10 mouse cellular contexts compared by ENCODE assay signal in genomic region chr11:116813610-116814009, GRCm38 (mm10). TPM values are rescaled to one million over a fixed set of nuclear protein-coding genes. Genes with fewer than 3 reads are reported as not detected.
A peak's percentile ranks its signal among the peaks of the same experiment; 100 is the strongest.
DNase-seq lines count a peak whose midpoint lies in the region; ATAC-seq and TF ChIP-seq lines count a peak whose summit lies in the region.
"Had no signal": no experiment of that assay in that cellular context is flagged by ENCODE, and none has a peak within 500 bp of the region (broad histone marks: within the 10 kb centered on the region; RNA-seq: fewer than 3 reads in every experiment).

No protein-coding gene starts in this region.

- H3K4me1 ChIP-seq in lung, postnatal 0 days (ENCODE audit: insufficient read depth, low read depth, low read length), result peaks cover 22% of the 10 kb centered on the region
- H3K4me1 ChIP-seq in limb, embryonic 12.5 days (replicated peaks), result peaks cover 54% of the 10 kb centered on the region
- peaks cover 48% of the 10 kb centered on the region for H3K4me1 ChIP-seq in stomach, embryonic 15.5 days

- H3K27me3 ChIP-seq in lung, postnatal 0 days (replicated peaks; ENCODE audit: insufficient read depth, low read length), result no peaks in the 10 kb centered on the region
- H3K27me3 ChIP-seq in limb, embryonic 12.5 days, result peaks cover 5% of the 10 kb centered on the region; the same call in 1 of the 2 replicates
- H3K27me3 ChIP-seq in stomach, embryonic 15.5 days (replicated peaks), result no peaks in the 10 kb centered on the region

- no peak overlapping the region for H3K4me2 ChIP-seq in lung, postnatal 0 days (replicated peaks; ENCODE audit: low read depth, low read length)
- H3K4me2 ChIP-seq in limb, embryonic 12.5 days, result peak overlapping the region; percentile 10
- no peak overlapping the region for H3K4me2 ChIP-seq in stomach, embryonic 15.5 days

- no peak overlapping the region for H3K9ac ChIP-seq in lung, postnatal 0 days (replicated peaks; ENCODE audit: low read depth)
- peak overlapping the region; percentile 42; the same call in 1 of the 2 replicates for H3K9ac ChIP-seq in limb, embryonic 12.5 days (replicated peaks)
- H3K9ac ChIP-seq in stomach, embryonic 15.5 days, result no peak overlapping the region

- no peaks in the 10 kb centered on the region for H3K36me3 ChIP-seq in lung, postnatal 0 days (ENCODE audit: insufficient read depth, low read length)
- H3K36me3 ChIP-seq in limb, embryonic 12.5 days, result no peaks in the 10 kb centered on the region
- no peaks in the 10 kb centered on the region for H3K36me3 ChIP-seq in stomach, embryonic 15.5 days

- no peak for TF ChIP-seq EP300 in lung, postnatal 0 days (IDR thresholded peaks at IDR 0.05)

- peak overlapping the region; percentile 45; the same call in 1 of the 2 replicates for H3K4me3 ChIP-seq in gastrocnemius, adult 2 months
- H3K4me3 ChIP-seq in lung, postnatal 0 days (ENCODE audit: low read depth, low read length), result no peak overlapping the region
- no peak overlapping the region for H3K4me3 ChIP-seq in limb, embryonic 12.5 days (replicated peaks)
- no peak overlapping the region for H3K4me3 ChIP-seq in stomach, embryonic 15.5 days (replicated peaks)

- DNase-seq in gastrocnemius, adult 2 months, result no peak
- DNase-seq in gastrocnemius, adult 18-20 months (ENCODE audit: low spot score), result no peak
- DNase-seq in lung, postnatal 0 days (ENCODE audit: low spot score), result no peak
- no peak for DNase-seq in lung, postnatal 36 days
- DNase-seq in spleen, postnatal 14 days (ENCODE audit: low spot score in 2 of 2), result no peak
- no peak for DNase-seq in spleen, adult 18-20 months
- DNase-seq: kidney, adult 11 months had no signal

- ATAC-seq in lung, postnatal 0 days, result no peak
- no peak for ATAC-seq in limb, embryonic 12.5 days (ENCODE audit: insufficient number of reproducible peaks, insufficient read depth, low FRiP score, low TSS enrichment, low read depth)
- ATAC-seq in stomach, embryonic 15.5 days (ENCODE audit: insufficient read depth, low FRiP score, low read depth), result no peak

- H3K27ac ChIP-seq in gastrocnemius, adult 2 months, result peak overlapping the region; percentile 87
- H3K27ac ChIP-seq in lung, postnatal 0 days (ENCODE audit: low read length), result peak overlapping the region; percentile 89
- peak overlapping the region; percentile 93 for H3K27ac ChIP-seq in limb, embryonic 12.5 days
- H3K27ac ChIP-seq in stomach, embryonic 15.5 days, result peak overlapping the region; percentile 92

- 78% methylated on average over 13 of the region's 13 CpGs for WGBS in lung, postnatal 0 days
- WGBS in limb, embryonic 12.5 days, result 74% methylated on average over 13 of the region's 13 CpGs
- 80% methylated on average over 13 of the region's 13 CpGs for WGBS in stomach, embryonic 15.5 days

- TF ChIP-seq CTCF in gastrocnemius, adult 2 months (IDR thresholded peaks at IDR 0.05), result no peak
- no peak for TF ChIP-seq CTCF in lung, postnatal 0 days (IDR thresholded peaks at IDR 0.05)

- H3K9me3 ChIP-seq in lung, postnatal 0 days (ENCODE audit: low read length), result no peaks in the 10 kb centered on the region
- no peaks in the 10 kb centered on the region for H3K9me3 ChIP-seq in limb, embryonic 12.5 days
- no peaks in the 10 kb centered on the region for H3K9me3 ChIP-seq in stomach, embryonic 15.5 days

- intact Hi-C loops in gastrocnemius, adult 2 months (cut with DNase I), result no loop called here

RNA-seq across cellular contexts. Expression of gene Mxra7, which starts 14.2 kb away (rescaled TPM):
- total RNA-seq in gastrocnemius, adult 2 months (2021), result 10 to 100 TPM in 1 of 2 experiments, 1 to 10 TPM in 1; 6.7 to 12.7 TPM
- total RNA-seq in gastrocnemius, adult 18-20 months (2021), result 1 to 10 TPM; 5.2 to 8.2 TPM
- polyA plus RNA-seq in lung, postnatal 0 days (2015; fragmentation: Nextera tagmentation; extraction: Ambion mirVana), result 34.6 and 38.7 TPM in 2 replicates
- polyA plus RNA-seq in limb, embryonic 12.5 days (2016; fragmentation: Nextera tagmentation; extraction: Ambion mirVana), result 19.6 and 20.8 TPM in 2 replicates
- 23.0 and 25.7 TPM in 2 replicates for polyA plus RNA-seq in stomach, embryonic 15.5 days (2015; fragmentation: Nextera tagmentation; extraction: Ambion mirVana)
- total RNA-seq: megakaryocyte-erythroid progenitor cell, adult 5-6 weeks had no signal

RNA-seq across cellular contexts. Expression of gene Mettl23, which starts 29.5 kb away (rescaled TPM):
- total RNA-seq in gastrocnemius, adult 2 months (2021), result 10 to 100 TPM; 35.4 to 42.9 TPM
- 10 to 100 TPM; 40.1 to 41.4 TPM for total RNA-seq in gastrocnemius, adult 18-20 months (2021)
- polyA plus RNA-seq in lung, postnatal 0 days (2015; fragmentation: Nextera tagmentation; extraction: Ambion mirVana), result 62.3 and 65.2 TPM in 2 replicates
- polyA plus RNA-seq in limb, embryonic 12.5 days (2016; fragmentation: Nextera tagmentation; extraction: Ambion mirVana), result 58.8 and 65.3 TPM in 2 replicates
- 57.9 and 61.3 TPM in 2 replicates for polyA plus RNA-seq in stomach, embryonic 15.5 days (2015; fragmentation: Nextera tagmentation; extraction: Ambion mirVana)

RNA-seq across cellular contexts. Expression of gene Jmjd6, which starts 29.6 kb away (rescaled TPM):
- total RNA-seq in gastrocnemius, adult 2 months (2021), result 10 to 100 TPM; 21.7 to 30.4 TPM
- 10 to 100 TPM; 18.4 to 28.1 TPM for total RNA-seq in gastrocnemius, adult 18-20 months (2021)
- 37.0 and 37.8 TPM in 2 replicates for polyA plus RNA-seq in lung, postnatal 0 days (2015; fragmentation: Nextera tagmentation; extraction: Ambion mirVana)
- 84.5 and 86.2 TPM in 2 replicates for polyA plus RNA-seq in limb, embryonic 12.5 days (2016; fragmentation: Nextera tagmentation; extraction: Ambion mirVana)
- polyA plus RNA-seq in stomach, embryonic 15.5 days (2015; fragmentation: Nextera tagmentation; extraction: Ambion mirVana), result 71.1 and 76.3 TPM in 2 replicates

RNA-seq across cellular contexts. Expression of gene St6galnac1, which starts 38.3 kb away (rescaled TPM):
- total RNA-seq in gastrocnemius, adult 2 months (2021), result not detected
- total RNA-seq in gastrocnemius, adult 18-20 months (2021), result not detected
- polyA plus RNA-seq in lung, postnatal 0 days (2015; fragmentation: Nextera tagmentation; extraction: Ambion mirVana), result not detected in 2 replicates
- not detected in 2 replicates for polyA plus RNA-seq in limb, embryonic 12.5 days (2016; fragmentation: Nextera tagmentation; extraction: Ambion mirVana)
- polyA plus RNA-seq in stomach, embryonic 15.5 days (2015; fragmentation: Nextera tagmentation; extraction: Ambion mirVana), result not detected in 2 replicates
- total RNA-seq: megakaryocyte-erythroid progenitor cell, adult 5-6 weeks had no signal

RNA-seq across cellular contexts. Expression of gene Mfsd11, which starts 38.6 kb away (rescaled TPM):
- 10 to 100 TPM; 21.5 to 23.9 TPM for total RNA-seq in gastrocnemius, adult 2 months (2021)
- total RNA-seq in gastrocnemius, adult 18-20 months (2021), result 10 to 100 TPM; 19.1 to 26.2 TPM
- polyA plus RNA-seq in lung, postnatal 0 days (2015; fragmentation: Nextera tagmentation; extraction: Ambion mirVana), result 37.9 and 44.7 TPM in 2 replicates
- polyA plus RNA-seq in limb, embryonic 12.5 days (2016; fragmentation: Nextera tagmentation; extraction: Ambion mirVana), result 42.8 and 43.4 TPM in 2 replicates
- 33.3 and 33.7 TPM in 2 replicates for polyA plus RNA-seq in stomach, embryonic 15.5 days (2015; fragmentation: Nextera tagmentation; extraction: Ambion mirVana)
